Mouse (Mus musculus) left cerebral cortex, adult 11 months (tissue): Measurements from ENCODE around the gene Scd3.
"Not testable (repeated sequence)": the region's sequence is repeated elsewhere in the genome, so short reads cannot be mapped to it uniquely, and the experiment has no call there.

ENCODE experiments used
- DNase-seq: peaks from one replicate; pipeline ENCODE4 v3.0.0; 2022; ENCODE audit warnings: low spot score

The Scd3 gene

DNA sequence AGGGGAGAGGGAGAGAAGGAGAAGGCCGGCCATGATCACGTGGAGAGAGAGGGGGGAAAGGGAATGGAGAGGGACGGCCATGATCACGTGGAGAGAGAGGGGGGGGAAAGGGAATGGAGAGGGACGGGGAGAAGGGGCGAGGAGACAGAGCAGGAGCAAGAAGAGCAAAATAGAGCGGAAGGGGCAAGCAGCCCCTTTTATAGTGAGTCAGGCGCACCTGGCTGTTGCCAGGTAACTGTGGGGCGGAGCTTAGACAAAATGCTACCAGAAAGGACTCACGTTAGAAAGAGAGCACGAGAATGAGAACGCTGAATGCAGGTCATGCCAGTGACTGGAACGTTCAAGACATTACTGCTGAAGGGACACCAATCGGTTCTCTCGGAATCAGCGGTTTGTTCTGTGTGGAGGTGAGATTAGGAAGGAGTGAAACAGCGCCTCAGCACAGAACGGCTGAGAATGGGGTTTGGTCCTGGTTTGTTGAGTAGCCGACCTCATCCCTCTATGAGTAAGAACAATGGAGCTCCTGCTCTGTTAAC is 34.5 kb downstream of the Scd3 start:
- no peak for DNase-seq

DNA sequence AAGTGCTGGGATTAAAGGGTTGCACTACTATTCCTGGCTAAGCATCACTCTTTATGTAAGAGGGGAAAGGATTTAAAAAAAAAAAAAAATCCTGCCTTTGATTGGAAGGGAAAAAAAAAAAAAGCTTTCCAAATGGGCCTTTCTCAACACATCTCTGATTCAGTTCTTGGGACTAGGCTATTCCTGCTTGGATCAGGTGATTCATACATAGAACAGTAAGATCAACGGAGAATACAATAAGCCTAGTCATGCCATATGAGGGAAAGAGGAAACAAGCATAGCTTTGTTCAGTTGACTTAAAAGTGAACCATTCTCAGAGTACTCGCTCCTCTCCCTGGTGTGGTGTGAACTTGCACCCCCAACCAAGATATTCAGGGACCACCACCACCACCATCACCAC is 35.8 kb downstream of the Scd3 start:
- DNase-seq: no peak

DNA sequence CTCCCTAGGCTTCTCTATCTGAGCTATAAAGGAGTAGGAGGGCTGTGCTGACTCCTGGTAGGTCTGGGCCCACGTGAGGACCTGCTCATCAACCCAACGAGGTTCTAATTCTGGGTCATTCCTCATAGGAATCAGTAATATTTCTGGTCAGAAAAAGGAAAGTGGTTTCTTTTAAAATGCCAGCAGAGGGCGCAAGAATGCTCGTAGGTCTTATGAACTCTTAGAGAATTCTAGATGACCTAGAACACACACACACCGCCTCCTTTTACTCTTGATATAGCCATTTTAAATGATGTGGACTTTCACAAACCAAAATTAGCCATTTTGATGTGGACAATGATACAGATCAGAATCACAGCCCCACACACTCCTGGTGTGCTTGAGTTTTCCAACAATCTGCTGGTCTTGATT is 42.7 kb downstream of the Scd3 start:
- DNase-seq: no peak

DNA sequence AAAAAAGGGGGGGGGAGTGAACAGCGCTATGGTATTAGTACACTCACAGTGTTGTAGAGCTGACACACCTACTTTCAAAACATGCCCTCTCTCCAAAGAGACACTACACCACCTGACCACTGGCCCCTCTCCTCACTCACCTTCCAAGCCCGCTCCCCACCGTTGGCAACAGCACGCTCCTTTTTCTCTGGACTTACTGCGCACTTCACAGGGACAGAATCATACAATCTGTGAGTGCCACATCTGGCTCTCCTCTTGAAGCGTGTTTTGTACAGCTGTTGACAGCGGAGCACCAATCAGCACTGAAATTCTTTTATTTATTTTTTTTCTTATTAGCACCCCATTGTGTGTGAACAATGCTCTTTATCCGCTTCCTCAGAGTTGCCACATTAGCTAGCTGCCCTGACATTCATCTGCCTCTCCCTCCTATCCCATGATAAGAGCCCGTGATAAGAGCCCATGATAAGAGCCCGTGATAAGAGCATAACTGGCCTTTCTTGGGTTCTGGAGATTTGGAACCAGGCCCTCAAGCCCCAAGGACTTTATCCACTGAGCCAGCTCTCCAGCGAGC is 43.4 kb downstream of the Scd3 start:
- DNase-seq: no peak

DNA sequence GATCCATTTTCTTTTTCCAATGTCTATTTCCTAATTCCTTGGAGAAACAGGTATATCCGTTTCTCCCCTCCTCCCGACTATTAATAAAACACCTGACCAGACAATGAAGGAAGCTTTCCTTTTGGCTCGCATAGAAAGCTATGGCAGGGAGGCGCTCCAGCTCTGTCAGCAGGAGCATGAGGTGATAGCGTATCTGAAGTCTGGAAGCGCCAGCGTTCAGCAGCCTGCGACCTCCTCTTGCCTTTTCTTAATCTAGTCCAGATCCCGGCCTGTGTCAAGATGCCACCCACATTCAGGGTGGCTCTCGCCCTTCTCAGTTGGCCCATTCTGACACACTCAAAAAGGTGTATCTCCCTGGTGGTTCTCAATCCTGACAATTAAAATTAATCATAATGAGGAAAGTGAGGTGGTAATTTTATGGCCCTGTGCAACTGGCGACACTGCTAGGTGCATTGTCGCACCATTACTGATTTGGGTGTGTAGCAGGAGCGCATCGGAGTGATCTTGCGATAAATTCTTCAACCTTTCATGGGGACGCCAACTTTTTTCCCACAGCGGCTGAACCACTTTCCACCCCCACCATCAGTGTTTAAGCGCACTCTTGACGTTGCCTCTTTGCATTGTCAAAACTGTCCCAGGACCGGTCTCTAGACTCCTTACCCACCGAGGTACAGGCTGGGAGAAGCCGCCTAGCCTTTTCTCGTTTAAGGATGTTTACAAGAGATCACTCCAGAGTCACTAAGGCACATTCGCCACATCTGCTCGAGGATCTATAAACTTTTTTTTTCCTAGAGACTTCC is 44.4 kb downstream of the Scd3 start:
- DNase-seq: no peak

DNA sequence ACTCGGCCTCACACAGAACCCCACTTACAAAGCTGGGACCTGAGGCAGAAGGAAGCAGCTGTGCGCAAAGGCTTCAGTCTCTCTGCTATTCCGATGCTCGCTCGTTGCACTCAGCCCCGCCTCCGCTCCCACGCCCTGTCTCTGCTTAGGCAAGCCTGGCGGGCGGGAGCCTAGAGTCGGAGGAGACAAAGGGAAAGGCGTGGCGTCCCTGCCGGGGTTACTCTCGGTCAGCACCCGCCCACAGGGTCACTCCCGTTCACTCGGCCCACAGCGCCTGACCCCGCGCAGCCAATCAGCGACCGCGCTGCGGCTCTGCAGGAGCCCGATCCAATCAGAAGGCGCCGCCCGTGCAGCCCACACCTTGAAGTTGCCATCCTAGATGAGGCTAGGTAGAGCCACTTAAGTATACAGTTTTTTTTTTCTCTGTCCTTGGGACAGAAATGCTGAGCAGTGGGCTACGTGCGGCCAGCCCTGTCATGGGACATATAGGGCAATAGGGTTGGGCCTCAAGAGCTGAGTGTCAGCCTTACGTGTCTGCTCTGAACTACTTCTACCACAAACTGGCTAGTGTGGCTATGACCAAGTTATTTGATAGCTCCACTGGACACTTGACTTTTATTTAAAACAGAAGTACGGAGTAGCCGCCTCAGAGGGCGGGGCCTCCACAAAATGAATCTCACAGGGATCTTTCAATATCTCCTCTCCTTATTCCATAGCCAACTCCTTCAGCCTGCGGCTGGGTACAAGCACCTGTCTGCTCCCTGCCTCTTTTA is 45.2 kb downstream of the Scd3 start:
- peak; percentile 94 for DNase-seq

DNA sequence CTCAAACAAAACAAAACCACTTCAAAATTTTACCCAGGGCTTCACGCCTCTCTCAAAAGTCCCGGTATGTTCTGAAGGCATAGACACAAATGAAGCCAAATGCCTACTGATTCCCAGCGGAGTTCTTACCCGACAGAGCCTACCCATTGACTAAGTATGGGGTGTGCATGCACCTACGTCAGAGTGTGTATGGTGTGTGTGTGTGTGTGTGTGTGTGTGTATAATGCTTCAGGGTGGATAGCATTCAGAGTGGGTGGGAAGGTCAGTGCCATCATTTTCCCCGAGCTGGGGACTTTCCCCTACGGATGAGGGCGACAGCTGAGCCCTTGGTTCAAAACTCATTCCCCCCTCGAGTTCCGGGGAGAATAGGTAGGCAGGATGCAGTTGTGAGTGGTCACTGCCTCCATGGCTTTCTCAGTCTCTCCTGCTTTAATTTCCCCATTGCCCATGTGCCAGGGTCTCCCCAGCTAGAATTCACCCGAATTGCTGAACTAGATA is 45.8 kb downstream of the Scd3 start:
- DNase-seq: no peak

DNA sequence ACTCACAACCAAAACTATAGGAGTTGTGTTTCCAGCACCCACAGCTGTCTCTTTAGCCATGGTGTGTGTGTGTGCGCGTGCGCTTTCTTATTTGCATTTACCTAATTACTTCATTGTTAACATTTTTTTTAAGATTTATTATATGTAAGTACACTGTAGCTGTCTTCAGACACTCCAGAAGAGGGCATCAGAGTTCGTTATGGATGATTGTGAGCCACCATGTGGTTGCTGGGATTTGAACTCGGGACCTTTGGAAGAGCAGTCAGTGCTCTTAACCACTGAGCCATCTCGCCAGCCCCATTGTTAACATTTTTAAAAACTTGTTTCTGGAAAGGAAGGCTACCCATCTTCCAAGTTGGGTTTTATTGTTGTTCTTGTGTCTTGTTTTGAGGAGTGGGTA is 48.1 kb downstream of the Scd3 start:
- not testable (repeated sequence) for DNase-seq

DNA sequence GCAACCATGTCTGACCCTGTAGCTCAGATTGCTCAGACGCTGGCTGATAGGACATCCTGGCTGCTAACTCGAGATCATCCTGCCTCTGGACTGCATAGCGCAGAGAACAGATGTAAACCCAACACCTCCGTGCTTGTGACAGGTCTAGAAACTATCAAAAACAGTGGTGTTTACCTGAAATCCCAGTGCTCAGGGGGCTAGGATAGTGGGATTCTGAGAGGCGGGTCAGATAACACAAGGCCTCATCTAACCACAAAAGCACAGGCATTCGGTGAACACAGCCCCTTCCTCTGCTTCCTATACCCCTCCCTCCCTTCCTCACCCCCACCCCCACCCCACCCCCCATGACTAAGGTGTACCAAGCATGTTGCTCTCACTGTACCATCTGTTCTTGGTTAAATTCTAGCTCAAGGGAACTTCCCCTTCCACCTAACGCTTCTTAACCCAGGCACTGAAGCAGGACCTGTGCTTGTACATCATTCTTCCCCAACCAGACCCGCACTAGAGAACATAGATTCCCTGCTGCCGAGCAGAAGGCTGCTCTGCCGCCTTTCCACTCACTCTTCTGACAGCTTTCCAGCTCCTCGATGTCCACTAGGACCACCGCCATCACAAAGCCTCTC is 49.0 kb downstream of the Scd3 start:
- DNase-seq: no peak

DNA sequence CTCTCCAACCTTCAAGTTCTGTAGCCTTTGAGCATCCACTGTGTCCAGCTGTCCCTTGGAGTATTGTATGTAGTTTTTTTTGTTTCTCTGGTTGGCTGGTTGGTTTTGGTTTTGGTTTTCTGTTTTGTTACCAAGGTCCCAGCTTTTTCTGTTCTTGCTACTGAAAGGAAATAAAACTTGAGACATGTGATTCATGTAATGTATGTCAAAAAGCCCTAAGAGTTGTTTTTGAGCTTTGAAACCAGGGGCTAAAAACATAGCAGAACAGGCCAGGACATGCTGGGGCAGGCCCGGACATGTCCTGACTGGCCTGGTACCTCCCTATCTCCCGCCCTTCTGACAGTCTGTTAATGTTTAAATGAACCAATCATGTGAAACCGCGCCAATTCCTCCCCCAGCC is 51.0 kb downstream of the Scd3 start:
- DNase-seq: not testable (repeated sequence)

DNA sequence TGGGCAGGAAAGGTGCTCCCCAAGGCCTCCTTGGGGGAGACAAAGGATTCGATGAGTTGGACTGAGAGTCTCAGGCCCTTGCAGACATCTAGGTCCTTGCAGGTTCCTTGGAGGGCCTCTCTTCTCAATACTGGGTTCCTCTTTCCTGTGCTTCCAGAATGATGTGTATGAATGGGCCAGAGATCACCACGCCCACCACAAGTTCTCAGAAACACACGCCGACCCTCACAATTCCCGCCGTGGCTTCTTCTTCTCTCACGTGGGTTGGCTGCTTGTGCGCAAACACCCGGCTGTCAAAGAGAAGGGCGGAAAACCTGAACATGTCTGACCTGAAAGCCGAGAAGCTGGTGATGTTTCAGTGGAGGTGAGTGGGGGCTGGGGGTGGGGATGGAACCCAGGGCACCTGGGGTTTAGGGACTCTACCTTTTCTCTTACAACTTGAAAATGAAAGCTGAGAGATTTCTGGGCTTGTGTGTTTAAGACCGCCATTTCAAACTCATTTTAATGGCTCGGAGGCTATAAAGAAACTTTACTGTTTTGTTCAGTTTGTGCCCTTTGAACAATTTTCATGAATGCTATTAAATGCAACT is 54.4 kb downstream of the Scd3 start:
- DNase-seq: no peak

DNA sequence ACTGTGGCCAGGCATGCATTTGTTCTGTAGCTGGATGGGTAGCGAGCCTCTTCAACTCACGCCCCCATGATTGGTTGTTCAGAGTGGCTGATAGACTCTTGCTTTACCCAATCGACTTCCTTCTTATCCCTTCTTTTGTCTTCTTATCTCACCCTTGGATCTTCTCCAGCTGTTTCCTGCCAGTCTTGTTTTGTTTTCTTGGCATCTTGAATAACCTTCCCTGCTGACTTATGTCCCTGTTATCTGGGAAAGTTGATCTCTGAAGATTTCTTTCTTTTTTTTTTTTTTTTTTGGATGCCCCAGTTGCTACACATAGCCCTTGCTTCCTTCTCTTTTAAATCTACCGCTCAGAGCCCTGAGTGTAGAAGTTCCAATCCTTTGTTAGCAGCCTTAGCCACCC is 56.4 kb downstream of the Scd3 start:
- DNase-seq: no peak

DNA sequence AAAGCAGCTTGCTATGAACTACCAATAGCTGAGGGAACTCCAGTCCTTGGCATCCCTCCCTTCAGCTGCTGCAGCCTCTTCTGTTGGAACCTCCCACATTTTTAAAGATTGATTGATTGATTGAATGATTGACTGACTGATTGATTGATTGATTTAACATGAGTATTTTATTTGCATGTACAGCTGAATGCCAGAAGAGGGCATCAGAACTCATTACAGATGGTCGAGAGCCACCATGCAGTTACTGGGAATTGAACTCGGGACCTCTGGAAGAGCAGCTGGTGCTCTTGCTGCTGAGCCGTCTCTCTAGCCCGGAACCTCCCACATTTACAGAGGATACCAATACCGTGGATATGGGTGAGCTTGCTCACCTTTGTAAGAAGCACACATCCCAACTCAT is 57.4 kb downstream of the Scd3 start:
- DNase-seq: no peak

DNA sequence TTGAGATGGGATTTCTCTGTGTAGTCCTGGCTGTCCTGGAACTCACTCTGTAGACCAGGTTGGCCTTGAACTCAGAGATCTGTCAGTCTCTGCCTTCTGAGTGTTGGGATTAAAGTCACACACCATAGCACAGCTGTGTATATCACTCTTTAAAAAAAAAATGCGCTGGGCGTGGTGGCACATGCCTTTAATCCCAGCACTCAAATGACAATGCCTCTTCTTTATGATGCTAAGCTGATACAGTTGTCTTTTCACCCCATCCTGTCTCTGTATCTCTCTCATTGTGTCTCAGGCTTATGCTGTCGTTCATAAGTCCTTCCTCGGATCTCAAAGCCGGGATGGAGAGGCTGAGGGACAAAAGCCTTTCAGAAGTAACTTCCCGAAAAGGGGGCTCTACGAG is 58.7 kb downstream of the Scd3 start:
- no peak for DNase-seq

DNA sequence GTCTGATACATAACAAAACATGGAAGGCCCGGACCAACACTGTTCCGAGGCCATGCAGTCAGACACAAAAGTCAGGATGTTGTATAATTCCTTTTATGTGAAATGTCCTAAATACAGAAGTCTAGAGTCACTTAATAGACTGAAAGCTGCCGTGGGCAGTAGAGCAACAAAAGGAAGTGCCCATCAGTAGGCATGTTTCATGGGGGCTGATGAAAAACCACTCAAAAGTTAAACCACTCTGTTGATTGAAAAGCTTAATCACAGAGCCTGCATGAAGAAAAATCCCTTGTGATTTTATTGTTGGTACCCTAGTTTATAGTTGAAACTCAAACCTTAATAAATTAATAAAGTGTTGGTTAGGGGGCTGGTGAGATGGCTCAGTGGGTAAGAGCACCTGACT is 60.5 kb downstream of the Scd3 start:
- no peak for DNase-seq

DNA sequence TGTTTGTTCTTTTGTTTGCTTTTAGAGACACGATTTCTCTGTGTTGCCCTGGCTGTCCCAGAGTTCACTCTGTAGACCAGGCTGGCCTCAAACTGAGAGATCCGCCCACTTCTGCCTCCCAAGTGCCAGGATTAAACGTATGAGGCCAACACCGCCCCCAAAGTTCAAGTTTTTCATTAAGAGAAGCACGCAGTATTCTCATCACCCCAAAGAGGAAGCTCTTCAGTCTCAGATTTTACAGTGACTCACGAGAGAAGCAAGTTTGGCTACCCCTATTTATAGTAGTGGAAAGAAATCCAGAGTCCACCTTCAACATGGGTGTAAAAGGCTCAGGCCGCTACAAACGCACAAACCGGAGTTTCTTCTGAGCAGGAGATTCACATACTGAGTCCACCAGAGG is 61.2 kb downstream of the Scd3 start:
- no peak for DNase-seq

DNA sequence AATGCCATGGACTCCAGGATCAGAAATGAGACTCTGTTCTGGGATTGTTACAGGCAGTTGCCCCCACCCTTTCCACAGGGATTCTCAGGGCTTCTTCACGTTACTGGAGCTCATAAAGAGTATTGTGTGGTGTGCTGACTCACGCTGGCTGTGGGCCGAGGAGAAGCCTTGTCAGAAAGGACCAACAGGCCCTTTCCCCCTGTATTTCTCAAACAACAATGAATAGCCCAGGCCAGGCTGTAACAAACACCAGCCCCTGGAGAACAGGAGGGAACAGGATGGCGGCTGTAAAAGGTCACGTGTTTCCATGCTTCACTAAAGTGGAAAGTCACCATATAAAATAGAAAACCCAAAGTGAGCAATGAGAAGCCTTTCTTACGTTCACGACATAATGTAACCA is 62.2 kb downstream of the Scd3 start:
- no peak for DNase-seq

DNA sequence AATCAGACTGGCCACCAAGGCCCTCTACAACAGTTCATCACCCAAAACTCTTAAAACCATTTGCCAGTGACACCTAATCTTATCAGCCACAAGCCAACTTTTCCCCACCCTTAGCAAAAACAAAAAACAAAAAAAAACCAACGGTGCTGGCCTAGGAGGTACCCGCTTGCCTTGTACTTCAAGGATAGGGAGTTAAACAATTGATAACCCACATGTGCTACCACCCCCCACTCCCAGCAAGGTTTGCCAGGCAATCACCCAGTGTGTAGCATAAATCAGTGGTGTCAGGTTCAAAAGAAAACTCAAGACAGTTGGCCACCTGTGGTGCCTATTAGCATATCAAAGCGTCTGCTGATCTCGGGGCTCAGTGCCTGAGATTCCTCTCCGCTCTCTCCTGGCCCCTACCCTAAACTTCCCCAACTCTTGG is 62.9 kb downstream of the Scd3 start:
- DNase-seq: no peak

DNA sequence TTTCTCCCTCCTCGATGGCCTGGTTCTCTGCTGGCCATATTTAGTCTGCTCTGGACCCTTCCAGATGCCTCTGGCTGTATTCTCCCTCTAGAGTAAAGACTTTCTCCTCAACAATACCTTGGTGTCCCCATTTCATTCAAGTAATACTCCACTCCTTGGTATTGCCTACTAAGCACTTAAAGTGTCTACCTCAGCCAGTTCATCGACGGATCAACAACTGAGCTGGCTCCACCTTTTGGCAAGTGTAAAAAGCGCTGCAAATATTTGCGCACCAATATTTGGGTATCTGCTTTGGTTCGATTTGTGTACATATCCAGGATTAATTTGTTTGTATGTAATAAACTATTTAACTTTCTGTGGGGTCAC is 63.4 kb downstream of the Scd3 start:
- no peak for DNase-seq

DNA sequence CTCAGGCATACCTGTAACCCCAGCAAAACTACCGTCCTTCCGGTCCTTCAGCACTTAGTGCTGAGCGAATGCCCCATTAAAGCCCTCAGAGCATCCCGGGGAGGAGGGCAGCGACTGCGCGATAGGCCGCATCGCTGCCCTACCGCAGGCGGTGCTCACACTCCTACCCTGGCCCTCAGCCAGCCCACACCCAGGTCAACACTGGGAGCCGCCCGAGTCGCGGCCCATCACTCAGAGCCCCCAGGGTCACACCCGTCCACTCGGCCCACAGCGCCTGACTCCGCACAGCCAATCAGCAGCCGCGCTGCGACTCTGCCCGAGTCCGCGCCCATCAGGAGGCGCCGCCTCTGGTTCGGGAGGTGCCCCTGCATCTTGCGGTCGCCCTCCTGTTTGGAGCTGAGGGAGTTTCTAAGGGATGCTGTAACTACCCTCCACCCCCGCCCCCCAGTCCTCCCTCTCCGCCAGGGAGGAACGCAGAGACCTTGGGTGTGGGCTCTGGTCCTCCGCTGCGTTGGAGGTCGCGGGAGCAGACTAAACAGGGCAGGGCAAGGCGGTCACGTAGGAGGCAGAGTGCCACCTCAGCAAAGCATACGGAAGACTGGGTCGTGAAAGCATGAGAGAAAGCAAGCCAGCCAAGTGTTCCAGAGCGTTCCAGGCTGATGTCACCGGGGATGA is 63.9 kb downstream of the Scd3 start:
- DNase-seq: peak; percentile 86

DNA sequence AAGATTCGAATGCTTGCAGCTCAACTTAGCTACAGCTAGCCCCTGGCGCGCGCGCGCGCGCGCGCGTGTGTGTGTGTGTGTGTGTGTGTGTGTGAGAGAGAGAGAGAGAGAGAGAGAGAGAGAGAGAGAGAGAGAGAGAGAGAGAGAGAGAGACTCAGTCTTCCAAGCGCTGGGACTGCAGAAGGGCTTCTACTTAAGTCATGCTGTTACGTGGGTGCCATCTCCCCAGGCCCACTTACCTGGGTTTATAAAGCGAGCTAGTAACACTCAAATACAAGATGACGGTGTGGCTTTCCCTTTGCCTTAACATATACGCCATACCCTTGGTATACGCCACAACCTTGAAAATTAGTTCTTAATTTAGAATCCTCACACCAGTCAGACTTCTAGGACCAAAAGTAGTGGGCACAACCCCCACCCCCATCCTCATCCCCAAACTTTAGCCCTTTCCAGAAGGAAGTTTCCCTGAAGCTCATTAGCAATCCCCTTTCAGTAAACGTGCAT is 64.5 kb downstream of the Scd3 start:
- DNase-seq: no peak
